Mouse (Mus musculus) yolk sac, embryonic 10.5 days (tissue): ENCODE measurements at regions not wholly inside any gene's neighbourhood (a gene's known extent, or its start where the extent isn't known, plus 50 kb on each side); places are given as distances from the start of the nearest gene placed in this dataset.
"Not testable (repeated sequence)": the region's sequence is repeated elsewhere in the genome, so short reads cannot be mapped to it uniquely, and the experiment has no call there.

ENCODE experiments used
- DNase-seq: peaks from one replicate; pipeline ENCODE4 v3.0.0-alpha.2; 2017; ENCODE audit warnings: low spot score

DNA sequence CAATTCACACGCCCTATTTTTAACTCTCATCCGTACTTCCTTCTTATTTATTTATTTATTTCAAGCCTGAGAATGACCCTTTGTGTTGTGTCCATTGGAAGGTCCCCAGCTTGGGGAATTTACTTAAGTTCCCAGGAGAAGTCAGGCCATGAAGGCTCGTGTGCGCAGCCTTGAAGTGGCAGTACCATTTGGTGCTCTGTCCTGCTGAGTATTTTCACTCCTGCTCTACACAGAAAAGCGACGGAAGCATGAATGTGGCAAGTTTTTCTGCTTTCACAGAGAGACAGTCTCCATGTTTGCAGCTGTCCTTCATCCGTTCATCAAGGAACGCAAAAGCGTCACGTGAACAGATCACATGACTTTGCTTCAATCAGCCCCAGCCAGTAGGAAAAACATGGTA is 610.2 kb upstream of the Clint1 start:
- no peak for DNase-seq

DNA sequence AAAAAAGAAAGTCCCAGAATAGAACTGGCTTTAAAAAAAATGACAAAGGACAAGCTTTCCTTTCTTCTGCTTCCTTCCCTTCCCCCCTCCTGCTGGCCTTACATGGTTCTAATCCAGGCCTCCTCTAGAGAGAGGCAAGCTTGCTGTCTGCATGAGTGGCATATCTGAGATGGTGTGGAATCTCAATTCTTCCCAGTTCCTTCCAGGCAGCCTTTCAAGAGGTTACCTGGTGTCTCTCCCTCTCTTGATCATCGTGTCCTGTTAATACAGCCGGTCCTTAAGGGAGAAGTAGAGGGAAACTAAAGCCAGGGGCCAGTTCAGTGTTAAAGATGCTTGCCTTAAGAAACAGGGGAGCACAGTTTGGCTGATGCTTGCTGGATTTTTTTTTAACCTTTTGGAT is 607.1 kb upstream of the Clint1 start:
- DNase-seq, result no peak

DNA sequence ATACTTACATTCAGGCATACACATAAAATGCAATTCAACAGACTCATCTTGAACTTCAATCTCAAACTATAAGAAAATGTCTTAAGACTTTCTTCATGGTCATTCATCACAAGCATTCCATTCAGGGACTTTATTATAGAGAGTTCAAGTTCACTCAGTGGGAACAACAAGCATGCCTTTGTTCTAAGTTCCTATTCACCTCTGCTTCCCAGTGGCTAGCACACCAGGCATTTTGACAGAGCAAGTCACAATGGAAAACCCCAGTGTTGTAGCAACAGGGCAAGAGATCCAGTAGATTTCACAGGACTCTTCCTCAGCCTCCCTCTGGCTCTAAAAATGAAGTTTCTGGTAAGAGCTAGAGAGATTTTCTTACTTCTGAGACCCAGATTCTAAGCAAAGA is 595.8 kb upstream of the Clint1 start:
- no peak for DNase-seq

DNA sequence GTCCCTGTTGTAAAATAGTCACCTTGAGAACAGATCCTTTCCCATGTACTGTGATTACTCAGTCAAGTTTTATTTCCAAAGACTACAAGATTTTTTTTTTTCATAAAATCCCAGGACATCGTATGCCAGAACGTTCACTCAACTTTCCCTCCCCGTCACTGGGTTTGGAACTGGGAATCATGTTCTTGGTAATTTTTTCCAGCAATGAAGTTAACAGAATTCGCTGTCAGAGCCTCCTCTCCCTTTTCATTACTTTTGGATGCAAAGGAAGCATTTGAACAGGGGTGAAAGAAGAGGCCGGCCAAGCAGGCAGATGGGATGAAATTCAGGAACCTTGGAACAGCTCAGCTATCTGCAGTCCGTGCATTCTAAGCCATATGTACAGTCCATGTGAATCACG is 589.7 kb upstream of the Clint1 start:
- DNase-seq, result no peak

DNA sequence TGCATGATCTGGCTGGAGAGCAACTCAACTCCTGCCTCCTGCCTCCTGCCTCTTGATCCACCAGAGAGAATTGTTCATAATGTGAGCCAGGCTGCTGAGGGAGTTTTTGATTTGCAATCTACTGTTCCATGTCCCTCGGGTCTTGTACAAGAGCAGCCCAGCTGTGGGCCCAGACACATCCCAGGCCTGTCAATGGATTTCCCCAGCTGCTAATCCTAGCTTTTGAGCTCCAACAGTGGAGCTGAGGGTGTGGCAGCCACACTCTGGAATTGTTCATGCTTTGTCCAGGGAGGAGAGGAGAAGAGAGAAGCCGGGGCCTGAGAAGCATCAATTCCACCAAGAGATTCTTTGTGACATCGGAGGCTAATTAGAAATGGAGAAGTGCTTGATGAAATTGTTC is 587.9 kb upstream of the Clint1 start:
- DNase-seq, result no peak

DNA sequence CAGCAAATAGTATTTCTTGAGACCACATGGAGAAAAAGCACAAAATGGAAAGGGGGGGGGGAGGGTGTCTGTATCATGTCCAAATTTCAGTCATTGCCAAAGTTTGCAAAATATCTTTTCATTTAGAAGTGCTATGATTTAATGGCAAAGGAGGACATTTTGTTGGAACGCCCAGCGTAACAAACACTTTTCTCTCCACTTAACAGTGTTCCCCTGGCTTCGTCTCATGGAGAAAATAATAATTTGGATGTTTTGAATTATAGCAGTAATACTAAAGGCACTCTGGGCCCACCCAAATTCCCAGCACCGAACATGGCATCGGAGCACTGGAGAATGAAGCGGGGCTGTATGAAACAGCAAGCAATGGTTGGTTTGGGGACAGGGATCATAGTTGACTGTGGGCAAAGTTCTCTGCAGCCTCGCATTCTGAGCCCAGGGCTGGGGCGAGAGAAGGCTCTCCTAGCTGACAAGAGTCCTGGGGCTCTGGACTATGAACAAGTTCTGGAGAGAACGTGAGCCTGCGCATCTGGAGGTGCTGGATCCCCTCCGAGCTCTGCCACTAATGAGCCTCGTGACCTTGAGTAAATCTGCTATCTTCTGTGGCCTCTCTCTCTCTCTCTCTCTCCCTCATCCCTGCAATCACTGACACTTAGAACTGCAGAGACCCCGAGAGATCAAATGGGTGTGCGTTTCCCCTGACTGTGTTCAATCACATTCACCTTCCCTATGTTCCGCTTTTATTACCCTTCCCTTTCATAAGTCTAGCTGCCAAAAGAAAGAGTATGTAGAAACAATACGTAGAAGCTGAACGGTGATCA is 586.5 kb upstream of the Clint1 start:
- DNase-seq, result no peak

DNA sequence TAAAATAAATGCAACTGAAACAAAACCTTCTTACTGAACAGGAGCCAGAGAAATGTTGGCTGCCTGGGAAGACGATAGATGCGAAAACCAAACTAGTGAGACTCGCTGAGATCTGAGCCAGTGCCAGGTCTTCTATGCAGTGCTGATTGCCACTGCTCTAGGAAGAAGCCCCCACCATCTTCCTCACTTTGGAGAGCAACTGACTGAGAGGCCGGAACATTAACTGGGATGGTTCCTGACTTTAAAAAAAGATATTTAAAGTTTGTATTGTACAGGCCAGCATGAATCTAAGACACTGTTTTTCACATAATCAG is 585.9 kb upstream of the Clint1 start:
- DNase-seq, result no peak

DNA sequence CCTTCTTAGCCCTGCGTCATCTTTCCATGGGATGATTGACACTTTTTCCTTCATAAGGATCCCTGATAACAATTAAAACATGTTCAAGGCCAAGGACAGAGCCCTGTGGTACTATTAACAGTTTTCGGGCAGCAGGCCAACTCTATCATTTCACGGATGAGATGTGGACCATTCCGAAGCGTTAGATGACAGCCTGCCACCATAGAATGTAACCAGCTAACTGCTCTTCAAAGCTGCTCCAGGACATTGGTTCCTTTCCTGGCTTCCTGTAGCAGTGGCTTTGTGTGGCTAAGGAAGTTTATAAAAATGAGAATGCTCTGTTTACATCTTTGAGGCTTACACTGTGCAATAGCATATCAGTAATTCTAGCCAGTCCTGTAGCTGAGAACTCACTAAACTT is 582.6 kb upstream of the Clint1 start:
- no peak for DNase-seq

DNA sequence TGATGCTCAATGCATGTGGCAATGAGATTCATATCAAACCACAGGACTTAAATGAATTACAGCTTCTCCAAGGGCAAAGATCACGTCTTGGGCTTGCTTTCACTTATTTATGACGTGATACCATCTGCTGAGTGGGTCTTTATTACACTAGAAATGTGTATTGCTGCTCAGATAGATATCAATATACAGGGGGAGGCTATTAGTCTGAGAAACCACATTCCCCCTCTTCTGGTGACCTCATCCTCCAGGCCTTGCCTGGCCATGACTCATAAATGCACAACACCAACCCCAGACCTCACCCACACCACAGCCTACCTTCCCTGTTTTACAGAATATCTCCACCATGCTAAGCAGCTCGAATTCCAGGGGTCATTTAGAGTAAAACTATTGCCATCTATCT is 580.6 kb upstream of the Clint1 start:
- DNase-seq, result no peak

DNA sequence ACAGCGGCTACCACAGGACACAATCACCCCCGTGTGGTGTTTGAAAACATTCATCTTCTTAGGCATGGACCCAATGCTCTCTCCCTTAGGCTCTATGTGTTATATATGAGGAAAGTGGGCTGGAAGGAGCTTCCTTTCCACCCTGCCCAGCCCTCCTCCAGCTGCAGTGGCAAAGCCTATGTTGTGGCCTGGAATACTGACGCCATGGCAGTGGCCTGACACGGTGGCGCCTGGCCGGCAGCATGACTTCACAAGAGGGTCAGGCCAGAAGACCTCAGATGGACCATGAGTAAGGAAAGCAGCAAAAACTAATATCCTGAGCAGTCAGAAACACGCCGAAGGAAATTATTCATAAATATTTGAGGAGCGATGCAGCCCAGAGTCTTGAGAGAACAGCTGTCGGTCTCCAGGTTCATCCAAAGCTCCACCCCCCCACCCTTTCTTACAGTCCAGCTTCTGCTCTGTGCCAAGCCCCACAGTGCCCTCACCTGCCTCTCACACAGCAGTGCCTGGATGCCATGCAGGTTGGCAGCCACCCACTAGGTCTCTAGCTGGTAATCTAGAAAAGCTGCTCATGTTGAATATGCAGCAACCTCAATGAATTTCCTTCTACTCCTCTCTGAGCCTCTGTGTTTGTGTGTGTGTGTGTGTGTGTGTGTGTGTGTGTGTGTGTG is 577.3 kb upstream of the Clint1 start:
- DNase-seq, result no peak

DNA sequence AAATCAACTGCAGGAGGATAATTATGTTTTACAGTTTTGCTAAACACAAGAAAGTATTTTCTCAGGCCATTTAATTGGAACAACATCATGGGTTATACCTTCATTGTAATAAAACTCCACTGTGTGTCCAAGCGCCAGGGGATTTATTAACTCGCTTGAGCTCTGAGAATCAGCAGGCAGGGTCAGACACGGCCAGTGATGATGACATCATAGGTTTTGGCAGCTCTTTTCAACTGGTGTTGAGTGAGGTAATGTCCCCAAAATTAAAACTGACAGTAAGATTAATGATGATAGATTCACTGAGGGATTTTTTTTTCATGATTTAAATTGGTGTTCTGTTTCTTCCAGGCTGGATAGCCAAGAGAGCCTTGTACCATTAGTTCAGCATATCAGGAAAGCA is 576.7 kb upstream of the Clint1 start:
- no peak for DNase-seq

DNA sequence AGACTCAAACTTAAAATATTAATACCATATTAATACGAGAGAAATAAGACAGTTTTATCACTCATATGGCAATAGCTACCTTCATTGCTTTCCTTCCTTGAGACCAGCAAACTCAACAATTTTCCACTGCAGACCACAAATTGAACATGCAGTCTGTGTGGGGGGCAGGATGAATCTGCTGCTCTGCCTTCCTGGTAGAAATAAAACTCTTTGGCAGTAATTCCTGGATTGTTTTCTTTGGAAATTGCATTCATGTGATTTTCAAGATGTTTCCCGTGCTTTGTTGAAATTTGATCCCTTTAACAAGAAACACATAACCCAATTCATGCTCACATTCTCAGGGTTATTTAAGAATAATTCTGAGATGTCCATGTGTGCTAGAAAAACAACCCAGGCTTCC is 555.1 kb upstream of the Clint1 start:
- DNase-seq, result no peak

DNA sequence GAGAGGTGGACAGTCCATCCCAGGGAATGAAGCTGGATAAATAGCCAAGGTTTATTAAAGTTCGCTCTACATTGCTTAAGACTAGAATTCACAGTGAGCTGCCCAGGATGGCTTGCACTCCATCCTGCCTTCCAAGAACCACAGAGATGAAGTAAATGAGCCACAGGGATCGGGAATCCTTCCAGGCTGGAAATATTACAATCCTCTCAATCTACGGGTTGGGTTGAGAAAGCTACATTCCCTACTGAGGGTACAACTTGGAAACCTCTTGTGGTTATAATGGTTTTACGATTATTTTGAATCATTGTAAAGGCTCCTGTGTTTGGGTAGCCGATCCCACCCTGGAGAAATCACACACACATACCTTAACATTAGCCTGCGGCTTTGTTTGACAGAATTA is 539.9 kb upstream of the Clint1 start:
- no peak for DNase-seq

DNA sequence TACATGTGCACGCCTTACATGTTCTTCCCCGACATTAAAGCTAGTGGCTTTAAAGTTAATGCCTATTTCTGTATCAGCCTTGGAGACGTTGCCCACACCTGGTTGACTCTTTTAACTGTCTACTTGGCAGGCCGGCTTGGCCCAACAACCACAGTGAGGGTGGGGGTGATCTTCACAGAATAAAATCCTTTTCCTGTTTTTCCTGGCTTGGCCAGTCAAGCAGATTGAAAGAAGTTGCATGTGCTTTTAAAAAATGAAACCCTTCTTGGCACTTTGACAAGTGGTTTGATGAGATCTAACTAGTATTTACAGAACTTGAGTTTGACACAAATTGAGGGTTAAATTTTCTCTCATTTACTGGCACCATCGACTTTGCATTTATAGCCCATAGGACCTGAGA is 528.1 kb upstream of the Clint1 start:
- DNase-seq, result no peak

DNA sequence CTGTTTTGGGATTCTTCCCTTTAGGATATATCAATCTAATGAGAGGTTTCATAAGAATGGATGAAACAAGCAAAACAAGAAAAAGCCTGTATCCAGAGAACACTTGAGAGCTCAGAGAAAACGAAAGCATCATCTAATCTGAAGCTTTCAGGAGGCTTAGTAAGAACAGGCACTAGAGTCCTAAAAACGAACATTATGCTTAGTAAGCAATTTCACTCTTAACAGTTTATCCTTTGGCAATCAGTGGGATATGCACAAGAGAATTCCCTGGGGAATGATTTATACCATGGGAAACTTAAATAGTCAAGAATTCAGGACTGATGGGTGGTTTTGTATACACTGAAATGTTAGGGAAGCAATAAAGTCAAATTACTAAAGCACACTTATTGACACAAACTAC is 521.5 kb upstream of the Clint1 start:
- no peak for DNase-seq

DNA sequence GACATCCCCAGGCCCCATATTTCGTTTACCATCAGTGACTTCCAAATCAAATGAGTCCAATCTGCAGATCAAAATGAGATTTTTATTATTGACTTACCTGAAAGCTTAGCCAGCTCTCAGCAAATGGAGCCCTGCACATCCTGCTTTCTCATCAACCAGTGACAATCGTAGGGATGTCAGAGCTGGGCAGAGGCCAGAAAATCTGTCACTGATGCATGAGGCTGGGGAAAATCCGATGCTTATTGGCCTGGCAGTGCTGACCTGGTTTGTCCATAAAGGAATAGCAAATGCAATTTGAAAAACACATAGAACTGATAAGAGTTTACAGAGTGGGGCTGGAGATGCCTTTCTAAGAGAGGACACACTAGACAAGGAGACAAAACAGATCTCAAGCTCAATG is 518.1 kb upstream of the Clint1 start:
- DNase-seq, result no peak

DNA sequence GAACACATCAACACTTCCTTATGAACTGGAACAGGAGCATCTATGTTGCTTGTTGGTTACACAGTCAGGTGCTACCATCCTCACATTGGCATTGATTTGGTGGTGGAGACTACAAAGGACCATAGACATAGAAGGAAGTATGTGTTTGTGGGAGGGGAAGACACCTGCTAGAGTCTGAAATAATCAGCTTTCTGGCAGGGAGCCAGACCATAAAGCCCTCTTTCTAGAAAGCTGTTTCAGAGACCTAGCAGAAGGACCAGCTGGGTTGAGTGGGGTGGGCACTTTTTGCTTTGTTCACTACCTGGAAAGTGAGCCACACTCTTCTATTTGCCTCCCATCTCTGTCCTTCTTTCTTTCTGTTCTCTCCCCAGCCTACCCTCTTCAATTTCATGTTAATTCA is 502.5 kb upstream of the Clint1 start:
- no peak for DNase-seq

DNA sequence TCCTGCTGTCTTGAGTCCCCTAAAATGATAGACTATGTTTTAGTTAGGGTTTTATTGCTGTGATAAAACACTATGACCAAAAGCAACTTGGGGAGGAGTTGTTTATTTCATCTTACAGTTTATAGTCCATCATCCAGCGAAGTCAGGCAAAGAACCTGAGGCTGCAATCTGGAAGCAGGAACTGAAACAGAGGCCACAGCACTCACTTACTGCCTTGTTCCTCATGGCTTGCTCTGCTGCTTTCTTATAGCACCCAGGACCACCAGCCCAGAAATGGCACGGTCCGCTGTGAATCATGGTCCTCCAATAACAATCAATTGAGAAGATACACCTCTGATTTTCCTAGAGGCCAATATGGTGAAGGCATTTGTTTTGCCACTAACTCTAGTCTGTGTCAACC is 486.5 kb upstream of the Clint1 start:
- no peak for DNase-seq

DNA sequence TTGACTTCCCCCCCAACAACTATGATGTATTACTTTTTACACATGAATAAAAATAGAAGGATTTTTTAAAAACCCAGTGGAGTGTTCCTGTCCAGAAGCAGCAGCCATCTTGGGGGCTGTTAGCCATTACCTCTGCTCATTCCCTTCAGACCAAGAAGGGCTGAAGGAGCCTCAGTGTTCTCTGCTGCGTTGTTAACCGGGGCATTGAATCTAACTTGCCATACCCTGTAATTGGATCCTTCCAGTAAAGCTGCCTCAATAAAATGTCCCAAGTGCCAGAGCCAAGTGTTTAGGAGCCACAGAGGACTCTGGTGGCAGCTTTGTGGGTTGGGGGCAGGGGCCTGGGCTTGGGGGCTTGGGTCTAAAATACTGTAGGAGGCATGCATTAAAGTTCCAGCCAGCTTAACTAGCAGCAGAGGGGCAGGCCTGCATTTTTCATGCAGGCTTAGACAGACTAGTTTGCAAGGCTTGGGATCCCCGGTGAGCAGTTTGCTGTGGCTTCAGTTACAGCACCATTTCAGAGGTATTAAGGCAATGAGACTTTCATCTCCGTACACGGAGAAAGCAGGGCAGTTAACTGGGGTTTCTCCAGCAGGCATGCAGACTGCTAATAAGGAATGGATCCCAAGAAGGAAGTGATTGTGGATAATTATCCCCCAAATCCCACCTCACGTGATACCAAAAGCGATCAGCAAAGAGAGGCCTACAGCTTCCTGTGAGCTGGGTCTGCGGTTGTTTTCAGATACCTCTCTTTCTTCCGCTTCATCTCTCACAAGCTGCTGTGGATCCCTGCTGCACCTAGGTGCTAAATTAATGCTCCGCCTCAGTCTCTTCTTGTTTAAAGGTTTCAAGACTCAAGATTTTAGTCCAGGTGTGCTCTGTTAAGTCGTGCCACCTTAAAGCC is 462.4 kb upstream of the Clint1 start:
- DNase-seq, result peak; percentile 6

DNA sequence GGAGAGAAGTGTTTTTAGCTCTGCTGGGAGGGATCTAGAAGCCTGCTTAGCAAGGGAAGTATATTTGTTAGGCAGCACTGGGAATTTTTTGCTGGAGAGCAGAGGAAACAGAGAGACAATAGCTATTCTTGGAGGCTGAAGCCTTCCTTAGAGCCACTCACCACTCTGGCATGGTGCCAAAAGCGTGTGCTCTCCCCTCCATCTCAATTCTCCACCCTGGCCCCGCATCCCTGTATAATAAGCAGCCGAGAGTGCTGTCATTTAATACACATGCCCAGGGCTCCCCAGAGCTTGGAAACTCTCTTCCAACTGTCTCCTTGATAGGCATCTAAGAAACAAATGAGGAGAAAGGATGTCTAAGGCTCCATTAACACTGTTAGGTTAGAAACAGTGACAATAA is 455.8 kb upstream of the Clint1 start:
- no peak for DNase-seq

DNA sequence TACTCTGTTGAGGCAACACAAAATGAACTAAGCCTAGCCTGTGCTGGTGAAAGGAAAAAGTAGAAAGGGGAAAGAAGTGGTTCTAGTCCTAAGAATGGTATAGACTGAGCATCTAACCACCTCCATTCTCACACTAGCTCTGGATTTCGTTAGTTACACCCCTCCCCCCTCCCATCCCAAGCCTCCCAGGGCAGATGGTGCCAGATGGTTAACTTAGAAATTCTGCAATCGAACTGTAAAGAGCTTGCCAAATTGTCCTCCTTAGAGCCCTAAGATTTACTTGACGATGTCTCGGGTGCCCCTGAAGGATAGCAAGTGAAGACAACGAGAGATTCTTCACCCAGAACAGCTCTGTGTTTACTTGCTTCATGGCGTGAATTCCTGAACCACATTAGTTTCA is 453.7 kb upstream of the Clint1 start:
- no peak for DNase-seq

DNA sequence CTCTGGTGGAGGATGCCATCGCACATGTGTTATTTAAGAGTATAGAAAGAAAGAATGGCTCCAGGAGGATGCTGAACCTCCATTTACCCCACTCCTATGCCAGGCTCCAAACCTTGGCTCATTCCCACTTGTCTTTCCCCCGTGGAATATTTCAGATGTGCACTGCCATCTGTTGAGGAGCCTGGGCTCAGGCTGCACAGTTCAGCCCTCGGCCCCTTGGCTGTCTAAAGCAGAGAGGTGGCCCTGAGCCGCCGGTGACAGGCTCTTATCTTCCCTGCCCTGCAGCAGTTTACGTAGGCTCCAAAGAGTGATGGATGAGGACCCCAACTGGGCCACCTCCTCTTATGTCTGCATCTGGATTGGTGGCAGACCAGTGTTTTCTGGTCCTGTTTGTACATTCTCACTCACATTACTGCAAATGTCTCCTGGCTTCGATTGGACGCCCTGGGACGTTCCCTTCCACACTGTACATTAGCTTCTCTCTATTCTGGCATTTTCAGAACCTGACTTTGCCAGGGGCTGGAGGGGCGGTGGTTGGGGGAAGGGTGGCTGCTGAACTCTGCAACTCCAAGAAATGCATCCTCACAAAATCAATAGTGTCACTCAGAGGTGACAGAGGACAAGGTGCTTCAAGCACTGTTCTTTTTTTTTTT is 447.3 kb upstream of the Clint1 start:
- no peak for DNase-seq

DNA sequence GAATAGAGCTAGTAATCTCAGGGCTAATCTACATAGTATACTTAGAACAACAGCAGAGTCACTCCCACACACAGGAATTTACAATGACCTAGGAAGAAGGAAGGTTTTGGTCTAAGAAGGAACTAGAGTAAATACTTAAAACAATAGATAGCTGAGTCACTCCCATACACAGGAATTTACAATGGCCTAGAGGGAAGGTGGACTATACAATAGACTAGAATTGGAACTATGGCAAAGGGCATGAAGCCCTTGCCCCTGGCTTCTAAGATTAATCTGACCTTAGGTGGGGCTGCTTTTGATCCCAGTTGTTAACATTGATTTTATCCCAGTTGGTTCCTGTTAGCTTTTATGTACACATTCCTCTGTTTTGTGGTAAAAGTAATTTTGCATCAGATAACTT is 427.8 kb upstream of the Clint1 start:
- not testable (repeated sequence) for DNase-seq
